Mouse (Mus musculus) midbrain, postnatal 0 days (tissue): ENCODE results near the gene Rragb. TPM values are rescaled to one million over a fixed set of nuclear protein-coding genes. Genes with fewer than 3 reads are reported as not detected.

Experiments used
- ATAC-seq: fragments of 200-750 bp; cut with Nextera tagmentation; 2 replicates; pipeline ENCODE4 v1.8.0; 2017; ENCODE audit warnings: moderate number of reproducible peaks, mild to moderate bottlenecking, moderate TSS enrichment, moderate library complexity; ENCODE audit not compliant: low FRiP score
- DNase-seq: peaks from one replicate; pipeline ENCODE4 v3.0.0-alpha.2; 2015; ENCODE audit warnings: low spot score
- H3K27ac ChIP-seq: fragments of 300-500 bp; sonication (generic); 2 replicates; pipeline ENCODE4 v1.5.1; 2014; ENCODE audit warnings: low read depth, mild to moderate bottlenecking, low read length, mixed read lengths
- H3K27me3 ChIP-seq: fragments of 300-500 bp; sonication (generic); 2 replicates; pipeline ENCODE4 v1.6.1; 2014; ENCODE audit warnings: low read length, control low read depth, mixed read lengths; ENCODE audit not compliant: insufficient read depth
- H3K36me3 ChIP-seq: fragments of 300-500 bp; sonication (generic); 2 replicates; pipeline ENCODE4 v1.6.1; 2014; ENCODE audit warnings: low read length, control low read depth, mixed read lengths; ENCODE audit not compliant: insufficient read depth
- H3K4me1 ChIP-seq: fragments of 300-500 bp; sonication (generic); 2 replicates; pipeline ENCODE4 v1.6.1; 2014; ENCODE audit warnings: mild to moderate bottlenecking, control low read depth, antibody characterized with exemption, low read length, mixed read lengths; ENCODE audit not compliant: insufficient read depth
- H3K4me2 ChIP-seq: fragments of 300-500 bp; sonication (generic); 2 replicates; pipeline ENCODE4 v1.6.1; 2014; ENCODE audit warnings: low read depth, mild to moderate bottlenecking, low read length, mixed read lengths; ENCODE audit not compliant: poor library complexity, severe bottlenecking
- H3K4me3 ChIP-seq: fragments of 300-500 bp; sonication (generic); 2 replicates; pipeline ENCODE4 v1.5.1; 2014; ENCODE audit warnings: low read depth, mild to moderate bottlenecking, low read length, moderate library complexity
- H3K9ac ChIP-seq: fragments of 300-500 bp; sonication (generic); replicated peaks from 2 replicates; pipeline ENCODE4 v1.6.1; 2014; ENCODE audit warnings: mild to moderate bottlenecking, low read length, moderate library complexity, mixed read lengths; ENCODE audit not compliant: poor library complexity, severe bottlenecking
- H3K9me3 ChIP-seq: fragments of 300-500 bp; sonication (generic); 2 replicates; pipeline ENCODE4 v1.6.1; 2016; ENCODE audit warnings: low read length, control low read depth
- CTCF ChIP-seq: IDR thresholded peaks from 2 replicates; pipeline ENCODE4 v1.5.1; 2016; ENCODE audit warnings: antibody characterized with exemption, mild to moderate bottlenecking
- WGBS: fragments of 180-500 bp; shearing (Covaris S2); extraction: QIAGEN DNeasy Blood & Tissue Kit; methylation state at CpG from one replicate; pipeline ENCODE4 v1.1.7; 2014; 5-methylcytosine and 5-hydroxymethylcytosine counted together
- polyA plus RNA-seq: library from polyadenylated mRNA; unstranded; fragments of >200 nt; fragmentation: Nextera tagmentation; extraction: Ambion mirVana; gene quantifications from 2 replicates; pipeline ENCODE4 v1.2.1, GENCODE M21; 2015
- total RNA-seq: library from RNA; depleted of rRNA; stranded (reverse); fragments of >200 nt; gene quantifications from 2 replicates; pipeline ENCODE4 v1.2.3, GENCODE M21; 2014; rRNA removed

The Rragb gene
- total RNA-seq (76.0 and 78.9 TPM in 2 replicates), polyA plus RNA-seq (10.8 and 13.9 TPM in 2 replicates)

DNA sequence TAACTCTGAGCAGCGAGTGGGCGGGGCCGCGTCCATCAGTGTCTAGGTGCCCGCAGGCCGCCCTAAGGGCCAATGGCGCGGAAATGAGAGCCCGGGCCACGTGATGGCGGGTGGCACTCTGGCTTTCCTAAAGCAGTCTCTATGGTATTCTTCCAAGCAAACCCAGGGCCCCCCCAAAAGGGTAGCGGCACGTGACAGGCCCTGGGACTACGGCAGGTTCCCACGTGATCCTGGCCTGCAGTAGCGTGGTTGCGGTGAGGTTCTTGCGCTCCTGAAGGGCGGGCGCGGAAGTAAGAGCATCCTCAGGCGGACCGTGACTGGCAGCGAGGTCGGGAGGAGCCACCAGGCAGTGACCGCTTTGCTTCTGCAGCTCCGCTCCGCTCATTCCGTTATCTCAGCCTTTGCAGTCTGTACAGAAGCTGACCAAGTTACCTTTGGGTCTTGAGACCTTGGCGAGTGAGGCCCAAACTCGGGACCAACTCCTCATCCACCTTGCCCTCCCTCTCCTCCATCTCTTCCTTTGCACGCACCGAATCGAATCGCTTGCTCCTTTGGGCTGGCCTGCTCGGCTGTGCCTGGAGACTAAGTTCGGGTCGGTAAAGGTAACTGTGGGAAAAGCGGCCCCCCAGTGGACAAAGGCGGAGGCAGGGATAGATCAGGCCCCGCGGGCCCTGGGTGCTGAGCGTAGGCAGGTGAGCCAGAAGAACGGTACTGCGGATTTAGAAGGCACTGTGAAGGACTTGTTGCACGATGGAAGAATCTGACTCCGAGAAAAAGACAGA lies at the start of gene Rragb:
Gene Rragb (plus strand): TSS at position 248 of the 782 bp plus-strand sequence.
- peak; percentile 99 for ATAC-seq
- peak; percentile 55 for TF ChIP-seq CTCF
- WGBS = 18% methylated on average over 39 of the region's 47 CpGs

DNA sequence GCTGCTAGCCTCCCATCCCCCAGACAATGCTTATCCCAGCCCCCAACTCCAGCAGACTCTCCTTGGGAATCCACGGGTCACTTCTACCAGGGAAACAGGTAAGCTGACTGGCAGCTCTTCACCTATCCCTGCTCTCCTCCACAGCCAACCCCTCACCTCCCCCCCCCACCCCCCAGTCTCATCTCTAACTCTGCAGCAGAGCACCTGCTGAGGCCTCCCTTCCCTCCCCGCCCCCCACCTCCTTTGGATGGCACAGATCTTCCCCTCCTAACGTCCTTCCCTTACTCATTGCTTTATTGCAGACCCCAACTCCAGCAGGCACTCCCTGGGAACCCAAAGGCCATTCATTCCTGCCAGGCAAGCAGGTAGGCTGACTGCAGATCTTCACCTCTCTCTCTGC lies 21.3 kb upstream of the Rragb start, which contains the start of gene Foxr2:
Gene Foxr2 (plus strand): TSS at position 301 of the 400 bp plus-strand sequence.
- Histone ChIP-seq H3K27me3 (no peaks in the 10 kb centered on the region), H3K36me3 (no peaks in the 10 kb centered on the region), H3K4me1 (no peaks in the 10 kb centered on the region), H3K4me3 (no peak within 1 kb of the TSS), H3K9me3 (no peaks in the 10 kb centered on the region), H3K4me2 (no peak within 1 kb of the TSS), H3K27ac (no peak within 1 kb of the TSS), H3K9ac (no peak within 1 kb of the TSS)
- WGBS = 36% methylated on average over 1 of the region's 3 CpGs
- ATAC-seq (no peak), DNase-seq (no peak)
- TF ChIP-seq CTCF = no peak

More for the DNA sequence above, at the start of gene Rragb:
- Histone ChIP-seq H3K27ac (peak within 1 kb of the TSS; percentile 67), H3K9ac (peak within 1 kb of the TSS; percentile 51), H3K4me3 (peak within 1 kb of the TSS; percentile 49), H3K27me3 (no peaks in the 10 kb centered on the region), H3K4me1 (no peaks in the 10 kb centered on the region), H3K9me3 (no peaks in the 10 kb centered on the region), H3K36me3 (no peaks in the 10 kb centered on the region), H3K4me2 (peak within 1 kb of the TSS; percentile 50)
- peak; percentile 91 for DNase-seq

DNA sequence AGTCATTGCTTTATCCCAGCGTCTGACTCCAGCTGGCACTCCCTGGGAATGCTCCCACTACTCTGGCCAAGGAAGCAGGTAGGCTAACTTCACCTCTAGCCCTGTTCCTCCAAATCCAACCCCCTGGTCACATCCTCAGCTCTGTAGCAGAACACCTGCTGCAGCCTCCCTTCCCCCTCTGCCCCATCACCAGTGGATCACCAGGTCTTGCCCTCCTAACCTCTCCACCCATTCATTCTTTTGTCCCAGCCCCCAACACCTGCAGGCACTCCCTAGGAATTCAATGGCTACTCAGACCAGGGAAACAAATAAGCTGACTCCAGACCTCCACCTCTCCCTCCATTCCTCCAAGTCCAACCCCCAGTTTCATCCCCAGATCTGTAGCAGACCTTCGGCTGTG lies 20.8 kb upstream of the Rragb start:
- no peak overlapping the region for H3K27ac ChIP-seq
- 36% methylated on average over 2 of the region's 2 CpGs for WGBS
- H3K9me3 ChIP-seq = no peaks in the 10 kb centered on the region
- no peak for DNase-seq
- no peak overlapping the region for H3K4me2 ChIP-seq
- H3K4me1 ChIP-seq = no peaks in the 10 kb centered on the region
- H3K27me3 ChIP-seq = no peaks in the 10 kb centered on the region
- H3K36me3 ChIP-seq = no peaks in the 10 kb centered on the region
- no peak for ATAC-seq
- no peak overlapping the region for H3K4me3 ChIP-seq
- no peak overlapping the region for H3K9ac ChIP-seq
- no peak for TF ChIP-seq CTCF

DNA sequence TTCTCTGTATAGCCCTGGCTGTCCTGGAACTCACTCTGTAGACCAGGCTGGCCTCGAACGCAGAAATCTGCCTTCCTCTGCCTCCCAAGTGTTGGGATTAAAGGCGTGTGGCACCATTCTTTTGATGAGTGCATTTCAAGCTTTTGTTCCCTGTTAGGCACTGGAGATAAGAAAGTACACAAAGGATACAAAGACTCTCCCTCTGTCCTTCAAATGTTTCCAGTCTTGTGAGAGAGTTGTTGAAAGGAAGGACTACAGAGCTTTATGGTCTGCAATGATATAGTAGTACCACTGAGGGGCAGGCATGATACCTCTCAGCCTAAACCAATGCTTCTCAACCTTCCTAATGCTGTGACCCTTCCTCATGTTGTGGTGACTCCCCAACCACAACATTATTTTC lies 2.9 kb downstream of the Rragb start:
- H3K27ac ChIP-seq = no peak overlapping the region
- H3K4me2 ChIP-seq = no peak overlapping the region
- H3K27me3 ChIP-seq = no peaks in the 10 kb centered on the region
- no peak overlapping the region for H3K4me3 ChIP-seq
- no peaks in the 10 kb centered on the region for H3K36me3 ChIP-seq
- whole genome bisulfite sequencing = 50% methylated on average over 3 of the region's 3 CpGs
- TF ChIP-seq CTCF = peak; percentile 32; the same call in 1 of the 2 replicates
- ATAC-seq = no peak
- H3K9ac ChIP-seq = no peak overlapping the region
- DNase-seq = no peak
- H3K4me1 ChIP-seq = no peaks in the 10 kb centered on the region
- H3K9me3 ChIP-seq = no peaks in the 10 kb centered on the region

DNA sequence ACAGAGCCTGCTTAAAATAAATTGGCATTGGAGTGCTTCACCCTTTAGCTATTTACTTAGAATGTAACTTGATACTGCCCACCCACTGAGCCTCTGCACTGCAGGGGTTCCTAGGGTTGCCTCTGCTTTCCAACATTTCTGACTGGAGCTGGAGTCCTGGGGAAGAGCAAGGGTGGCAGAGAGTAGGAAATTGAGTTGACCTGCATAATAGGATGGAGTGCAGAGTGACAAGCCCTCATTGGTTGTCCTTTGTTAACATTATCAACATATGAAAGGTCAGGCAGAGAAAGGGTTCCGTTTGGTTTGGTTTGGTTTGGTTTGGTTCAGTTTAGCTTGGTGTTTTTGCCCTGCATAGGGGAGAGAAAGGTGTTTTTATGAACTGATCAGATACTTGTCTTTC lies 12.0 kb downstream of the Rragb start:
- no peaks in the 10 kb centered on the region for H3K9me3 ChIP-seq
- no peak for TF ChIP-seq CTCF
- H3K4me3 ChIP-seq = no peak overlapping the region
- H3K4me2 ChIP-seq = no peak overlapping the region
- H3K27me3 ChIP-seq = no peaks in the 10 kb centered on the region
- no peak overlapping the region for H3K27ac ChIP-seq
- no peak overlapping the region for H3K9ac ChIP-seq
- DNase-seq = no peak
- no peaks in the 10 kb centered on the region for H3K36me3 ChIP-seq
- H3K4me1 ChIP-seq = no peaks in the 10 kb centered on the region
- no peak for ATAC-seq
- 24% methylated on average over 1 of the region's 1 CpGs for WGBS

DNA sequence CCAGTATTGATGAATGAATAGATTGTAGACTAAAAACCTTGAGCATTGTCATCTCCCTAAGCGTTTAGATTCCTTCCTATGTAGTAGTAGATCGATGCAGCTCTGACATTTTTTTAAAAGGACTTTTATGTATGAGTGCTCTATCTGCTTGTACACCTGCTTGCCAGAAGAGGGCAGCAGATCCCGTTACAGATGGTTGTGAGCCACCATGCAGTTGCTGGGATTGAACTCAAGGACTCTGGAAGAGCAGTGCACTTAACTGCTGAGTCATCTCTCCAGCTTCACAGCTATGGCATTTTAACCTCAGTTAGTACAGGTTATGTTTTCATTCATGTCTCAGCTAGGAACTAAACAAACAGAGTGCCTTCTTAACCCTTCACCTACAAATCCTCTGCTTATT lies 15.5 kb downstream of the Rragb start:
- no peaks in the 10 kb centered on the region for H3K9me3 ChIP-seq
- no peaks in the 10 kb centered on the region for H3K27me3 ChIP-seq
- H3K4me3 ChIP-seq = no peak overlapping the region
- no peak overlapping the region for H3K4me2 ChIP-seq
- no peak overlapping the region for H3K27ac ChIP-seq
- H3K4me1 ChIP-seq = no peaks in the 10 kb centered on the region
- ATAC-seq = no peak
- H3K36me3 ChIP-seq = no peaks in the 10 kb centered on the region
- WGBS = 51% methylated on average over 3 of the region's 3 CpGs
- peak; percentile 71 for TF ChIP-seq CTCF
- DNase-seq = peak; percentile 3
- H3K9ac ChIP-seq = no peak overlapping the region
